Mouse (Mus musculus): ENCODE results near the gene Cyb5d2.
"Not testable (repeated sequence)": the region's sequence is repeated elsewhere in the genome, so short reads cannot be mapped to it uniquely, and the experiment has no call there.

Cyb5d2 gene

GRCm38 (mm10) chr11:72772611-72773010 is 23.3 kb downstream of the Cyb5d2 start:
- not testable (repeated sequence) for DNase-seq (ENCODE audit: low read depth)

GRCm38 (mm10) chr11:72771461-72771860 is 24.5 kb downstream of the Cyb5d2 start:
- no peak for DNase-seq (ENCODE audit: low read depth)

- no peak for DNase-seq (ENCODE audit: low read depth)
Measured at GRCm38 (mm10) chr11:72770816-72771215, 25.1 kb downstream of the Cyb5d2 start.

- no peak for DNase-seq (ENCODE audit: low read depth)
Measured at GRCm38 (mm10) chr11:72770324-72770723, 25.6 kb downstream of the Cyb5d2 start.

- no peak for DNase-seq (ENCODE audit: low read depth)
Measured at GRCm38 (mm10) chr11:72769061-72769460, 26.9 kb downstream of the Cyb5d2 start.

- no peak for DNase-seq (ENCODE audit: low read depth)
Measured at GRCm38 (mm10) chr11:72767716-72768115, 28.2 kb downstream of the Cyb5d2 start.

- DNase-seq (ENCODE audit: low read depth), result no peak
Measured at GRCm38 (mm10) chr11:72764270-72764669, 31.7 kb downstream of the Cyb5d2 start.

- DNase-seq (ENCODE audit: low read depth), result no peak
Measured at GRCm38 (mm10) chr11:72760781-72761180, 35.2 kb downstream of the Cyb5d2 start.

GRCm38 (mm10) chr11:72759581-72759980 is 36.4 kb downstream of the Cyb5d2 start:
- peak; percentile 39 for DNase-seq (ENCODE audit: low read depth)

- no peak for DNase-seq (ENCODE audit: low read depth)
Measured at GRCm38 (mm10) chr11:72758316-72758715, 37.6 kb downstream of the Cyb5d2 start.

- DNase-seq (ENCODE audit: low read depth), result peak; percentile 94
Measured at GRCm38 (mm10) chr11:72751956-72752355, 44.0 kb downstream of the Cyb5d2 start.

- DNase-seq (ENCODE audit: low read depth), result peak; percentile 23
Measured at GRCm38 (mm10) chr11:72739048-72739447, 56.9 kb downstream of the Cyb5d2 start.

GRCm38 (mm10) chr11:72737517-72737916 is 58.4 kb downstream of the Cyb5d2 start:
- DNase-seq (ENCODE audit: low read depth), result peak; percentile 21

- DNase-seq (ENCODE audit: low read depth), result no peak
Measured at GRCm38 (mm10) chr11:72736320-72736719, 59.6 kb downstream of the Cyb5d2 start.

GRCm38 (mm10) chr11:72735519-72735860 is 60.5 kb downstream of the Cyb5d2 start:
- no peak for DNase-seq (ENCODE audit: low read depth)

GRCm38 (mm10) chr11:72734840-72735518 is 61.0 kb downstream of the Cyb5d2 start:
- DNase-seq (ENCODE audit: low read depth), result no peak

- no peak for DNase-seq (ENCODE audit: low read depth)
Measured at GRCm38 (mm10) chr11:72733736-72734135, 62.2 kb downstream of the Cyb5d2 start.

Measured in 416B (cell line).